Mouse (Mus musculus): ENCODE data around the gene Setmar. TPM values are rescaled to one million over a fixed set of nuclear protein-coding genes. Genes with fewer than 3 reads are reported as not detected.
"Not testable (repeated sequence)": the region's sequence is repeated elsewhere in the genome, so short reads cannot be mapped to it uniquely, and the experiment has no call there.

The Setmar gene
- polyA plus RNA-seq (2012; ENCODE audit: insufficient read depth, insufficient read length, missing spikeins): 3.4 and 5.2 TPM in 2 replicates

GRCm38 (mm10) chr6:108064918-108065526 is at the start of gene Setmar:
TSS of gene Setmar (plus strand) at chr6:108065045.
- no peaks in the 10 kb centered on the region for H3K4me1 ChIP-seq (ENCODE audit: control insufficient read depth, insufficient read depth, insufficient read length, low read length)
- H3K4me3 ChIP-seq (ENCODE audit: insufficient read depth, low read depth, low read length): peak within 1 kb of the TSS; percentile 81
- H3K27ac ChIP-seq (replicated peaks; ENCODE audit: low read depth, low read length): peak within 1 kb of the TSS; percentile 88

- H3K27ac ChIP-seq (replicated peaks; ENCODE audit: low read depth, low read length): no peak overlapping the region
These were observed 43.2 kb upstream of the Setmar start for GRCm38 (mm10) chr6:108021646-108022045.

GRCm38 (mm10) chr6:108055041-108055440 is 9.8 kb upstream of the Setmar start:
- H3K4me3 ChIP-seq (ENCODE audit: insufficient read depth, low read depth, low read length); H3K4me1 ChIP-seq (ENCODE audit: control insufficient read depth, insufficient read depth, insufficient read length, low read length); H3K27ac ChIP-seq (replicated peaks; ENCODE audit: low read depth, low read length): not testable (repeated sequence)

More at GRCm38 (mm10) chr6:108021646-108022045, 43.2 kb upstream of the Setmar start:
- H3K4me1 ChIP-seq (ENCODE audit: control insufficient read depth, insufficient read depth, insufficient read length, low read length): no peaks in the 10 kb centered on the region
- H3K4me3 ChIP-seq (ENCODE audit: insufficient read depth, low read depth, low read length): no peak overlapping the region

- Histone ChIP-seq H3K4me1 (ENCODE audit: control insufficient read depth, insufficient read depth, insufficient read length, low read length) (no peaks in the 10 kb centered on the region), H3K27ac (replicated peaks; ENCODE audit: low read depth, low read length) (no peak overlapping the region), H3K4me3 (ENCODE audit: insufficient read depth, low read depth, low read length) (no peak overlapping the region)
These were observed 8.9 kb upstream of the Setmar start for GRCm38 (mm10) chr6:108055946-108056345.

GRCm38 (mm10) chr6:108057353-108057752 is 7.5 kb upstream of the Setmar start:
- Histone ChIP-seq H3K4me3 (ENCODE audit: insufficient read depth, low read depth, low read length) (no peak overlapping the region), H3K4me1 (ENCODE audit: control insufficient read depth, insufficient read depth, insufficient read length, low read length) (no peaks in the 10 kb centered on the region), H3K27ac (replicated peaks; ENCODE audit: low read depth, low read length) (no peak overlapping the region)

GRCm38 (mm10) chr6:108058066-108058465 is 6.8 kb upstream of the Setmar start:
- no peaks in the 10 kb centered on the region for H3K4me1 ChIP-seq (ENCODE audit: control insufficient read depth, insufficient read depth, insufficient read length, low read length)
- H3K4me3 ChIP-seq (ENCODE audit: insufficient read depth, low read depth, low read length): no peak overlapping the region
- H3K27ac ChIP-seq (replicated peaks; ENCODE audit: low read depth, low read length): no peak overlapping the region

- H3K4me3 ChIP-seq (ENCODE audit: insufficient read depth, low read depth, low read length): no peak overlapping the region
- H3K4me1 ChIP-seq (ENCODE audit: control insufficient read depth, insufficient read depth, insufficient read length, low read length): no peaks in the 10 kb centered on the region
- H3K27ac ChIP-seq (replicated peaks; ENCODE audit: low read depth, low read length): no peak overlapping the region
These were observed 3.7 kb upstream of the Setmar start for GRCm38 (mm10) chr6:108061121-108061520.

GRCm38 (mm10) chr6:108065583-108065982 is 738 bp downstream of the Setmar start:
- Histone ChIP-seq H3K4me1 (ENCODE audit: control insufficient read depth, insufficient read depth, insufficient read length, low read length) (no peaks in the 10 kb centered on the region), H3K27ac (replicated peaks; ENCODE audit: low read depth, low read length) (no peak overlapping the region), H3K4me3 (ENCODE audit: insufficient read depth, low read depth, low read length) (peak overlapping the region; percentile 61)

- Histone ChIP-seq H3K27ac (replicated peaks; ENCODE audit: low read depth, low read length) (no peak overlapping the region), H3K4me1 (ENCODE audit: control insufficient read depth, insufficient read depth, insufficient read length, low read length) (no peaks in the 10 kb centered on the region)
These were observed 6.1 kb downstream of the Setmar start for GRCm38 (mm10) chr6:108070947-108071346.

GRCm38 (mm10) chr6:108073071-108073470 is 8.2 kb downstream of the Setmar start:
- H3K4me3 ChIP-seq (ENCODE audit: insufficient read depth, low read depth, low read length): no peak overlapping the region
- H3K27ac ChIP-seq (replicated peaks; ENCODE audit: low read depth, low read length): no peak overlapping the region
- no peaks in the 10 kb centered on the region for H3K4me1 ChIP-seq (ENCODE audit: control insufficient read depth, insufficient read depth, insufficient read length, low read length)

More at GRCm38 (mm10) chr6:108070947-108071346, 6.1 kb downstream of the Setmar start:
- no peak overlapping the region for H3K4me3 ChIP-seq (ENCODE audit: insufficient read depth, low read depth, low read length)

GRCm38 (mm10) chr6:108073931-108074330 is 9.1 kb downstream of the Setmar start:
- Histone ChIP-seq H3K4me1 (ENCODE audit: control insufficient read depth, insufficient read depth, insufficient read length, low read length) (no peaks in the 10 kb centered on the region), H3K27ac (replicated peaks; ENCODE audit: low read depth, low read length) (no peak overlapping the region), H3K4me3 (ENCODE audit: insufficient read depth, low read depth, low read length) (no peak overlapping the region)

GRCm38 (mm10) chr6:108074624-108075023 is 9.8 kb downstream of the Setmar start:
- Histone ChIP-seq H3K4me1 (ENCODE audit: control insufficient read depth, insufficient read depth, insufficient read length, low read length) (no peaks in the 10 kb centered on the region), H3K4me3 (ENCODE audit: insufficient read depth, low read depth, low read length) (no peak overlapping the region), H3K27ac (replicated peaks; ENCODE audit: low read depth, low read length) (no peak overlapping the region)

GRCm38 (mm10) chr6:108075857-108076256 is 11.0 kb downstream of the Setmar start:
- Histone ChIP-seq H3K27ac (replicated peaks; ENCODE audit: low read depth, low read length) (no peak overlapping the region), H3K4me1 (ENCODE audit: control insufficient read depth, insufficient read depth, insufficient read length, low read length) (no peaks in the 10 kb centered on the region), H3K4me3 (ENCODE audit: insufficient read depth, low read depth, low read length) (no peak overlapping the region)

- no peak overlapping the region for H3K4me3 ChIP-seq (ENCODE audit: insufficient read depth, low read depth, low read length)
- no peaks in the 10 kb centered on the region for H3K4me1 ChIP-seq (ENCODE audit: control insufficient read depth, insufficient read depth, insufficient read length, low read length)
- no peak overlapping the region for H3K27ac ChIP-seq (replicated peaks; ENCODE audit: low read depth, low read length)
These were observed 26.5 kb downstream of the Setmar start for GRCm38 (mm10) chr6:108091296-108091695.

GRCm38 (mm10) chr6:108092646-108093045 is 27.8 kb downstream of the Setmar start:
- Histone ChIP-seq H3K4me1 (ENCODE audit: control insufficient read depth, insufficient read depth, insufficient read length, low read length) (no peaks in the 10 kb centered on the region), H3K27ac (replicated peaks; ENCODE audit: low read depth, low read length) (no peak overlapping the region), H3K4me3 (ENCODE audit: insufficient read depth, low read depth, low read length) (no peak overlapping the region)

- no peak overlapping the region for H3K4me3 ChIP-seq (ENCODE audit: insufficient read depth, low read depth, low read length)
- H3K4me1 ChIP-seq (ENCODE audit: control insufficient read depth, insufficient read depth, insufficient read length, low read length): no peaks in the 10 kb centered on the region
- no peak overlapping the region for H3K27ac ChIP-seq (replicated peaks; ENCODE audit: low read depth, low read length)
These were observed 28.6 kb downstream of the Setmar start for GRCm38 (mm10) chr6:108093449-108093848.
